Mouse (Mus musculus): ENCODE results near the gene Gm32687. TPM values are rescaled to one million over a fixed set of nuclear protein-coding genes. Genes with fewer than 3 reads are reported as not detected.
"Not testable (repeated sequence)": the region's sequence is repeated elsewhere in the genome, so short reads cannot be mapped to it uniquely, and the experiment has no call there.

Gene Gm32687
- polyA plus RNA-seq (2016; fragmentation: Nextera tagmentation; extraction: Ambion mirVana), result 8.7 and 10.4 TPM in 2 replicates

GRCm38 (mm10) chr10:81863409-81864407, at the start of gene Gm32687:
Gene Gm32687 (plus strand): TSS chr10:81863934.
- peak within 1 kb of the TSS; percentile 29; the same call in 1 of the 2 replicates for H3K4me3 ChIP-seq
- not testable (repeated sequence) for H3K9me3 ChIP-seq; H3K4me1 ChIP-seq; DNase-seq (ENCODE audit: extremely low spot score, low spot score); H3K27me3 ChIP-seq (ENCODE audit: poor library complexity, severe bottlenecking); H3K36me3 ChIP-seq (replicated peaks); H3K27ac ChIP-seq
- 33% methylated on average over 5 of the region's 49 CpGs for WGBS

GRCm38 (mm10) chr10:81846219-81846618, 17.5 kb upstream of the Gm32687 start:
- H3K27ac ChIP-seq; DNase-seq (ENCODE audit: extremely low spot score, low spot score); H3K9me3 ChIP-seq; H3K27me3 ChIP-seq (ENCODE audit: poor library complexity, severe bottlenecking); H3K36me3 ChIP-seq (replicated peaks); H3K4me1 ChIP-seq; H3K4me3 ChIP-seq: not testable (repeated sequence)
- no CpG with 5 or more reads among the region's 18 CpGs for WGBS

- not testable (repeated sequence) for H3K36me3 ChIP-seq (replicated peaks); H3K27me3 ChIP-seq (ENCODE audit: poor library complexity, severe bottlenecking); H3K4me1 ChIP-seq; H3K9me3 ChIP-seq; DNase-seq (ENCODE audit: extremely low spot score, low spot score); H3K27ac ChIP-seq; H3K4me3 ChIP-seq
- no CpG with 5 or more reads among the region's 43 CpGs for WGBS
Measured at GRCm38 (mm10) chr10:81929842-81930743, 66.4 kb downstream of the Gm32687 start, which contains the start of gene Zfp781. Gene Zfp781 (minus strand): TSS chr10:81930480.

Other genes with a start within 250 kb of the Gm32687 start
- gene Sirt6, start 236.1 kb upstream of the Gm32687 start, polyA plus RNA-seq (2016; fragmentation: Nextera tagmentation; extraction: Ambion mirVana), result 52.5 and 55.1 TPM in 2 replicates
- gene Ankrd24, start 235.4 kb upstream of the Gm32687 start, polyA plus RNA-seq (2016; fragmentation: Nextera tagmentation; extraction: Ambion mirVana), result 4.8 and 5.8 TPM in 2 replicates
- 4.5 and 6.1 TPM in 2 replicates for gene Gm10778, start 214.9 kb upstream of the Gm32687 start, polyA plus RNA-seq (2016; fragmentation: Nextera tagmentation; extraction: Ambion mirVana)
- 16.8 and 17.3 TPM in 2 replicates for gene Zfp433, start 159.1 kb upstream of the Gm32687 start, polyA plus RNA-seq (2016; fragmentation: Nextera tagmentation; extraction: Ambion mirVana)
- gene Gm3055, start 92.8 kb upstream of the Gm32687 start, polyA plus RNA-seq (2016; fragmentation: Nextera tagmentation; extraction: Ambion mirVana), result 10.2 and 11.6 TPM in 2 replicates
- 3.1 and 3.4 TPM in 2 replicates for gene Gm4767, start 51.7 kb upstream of the Gm32687 start, polyA plus RNA-seq (2016; fragmentation: Nextera tagmentation; extraction: Ambion mirVana)
- 3.0 and 3.9 TPM in 2 replicates for gene Zfp781, start 66.5 kb downstream of the Gm32687 start, polyA plus RNA-seq (2016; fragmentation: Nextera tagmentation; extraction: Ambion mirVana)
- 16.2 and 17.8 TPM in 2 replicates for gene Zfp873, start 184.2 kb downstream of the Gm32687 start, polyA plus RNA-seq (2016; fragmentation: Nextera tagmentation; extraction: Ambion mirVana)
- gene BC024063, start 219.4 kb downstream of the Gm32687 start, polyA plus RNA-seq (2016; fragmentation: Nextera tagmentation; extraction: Ambion mirVana), result 4.0 and 5.2 TPM in 2 replicates

Measured in forebrain, embryonic 10.5 days (tissue).